Mouse (Mus musculus): ENCODE measurements around the gene AB124611.

- TF ChIP-seq CTCF (IDR thresholded peaks at IDR 0.05; ENCODE audit: low read depth, low read length): no peak
- no peak for TF ChIP-seq POLR2A (IDR thresholded peaks at IDR 0.05; ENCODE audit: extremely low read depth, insufficient read depth, low read length)
These were observed 1.3 kb downstream of the AB124611 start for GRCm38 (mm10) chr9:21527100-21527801.

Data from liver, adult 2 months (tissue).